Mouse (Mus musculus) E14TG2a.4 (cell line): ENCODE results near the gene Gpr3.

ENCODE experiments used
- CTCF ChIP-seq: conservative IDR thresholded peaks from 2 replicates; pipeline ENCODE4 v1.5.1; 2014; ENCODE audit warnings: low read length
- NANOG ChIP-seq: IDR thresholded peaks from 2 replicates; pipeline ENCODE4 v1.6.1; 2014; ENCODE audit warnings: borderline replicate concordance, low read length, mixed read lengths
- POU5F1 ChIP-seq: IDR thresholded peaks from 2 replicates; pipeline ENCODE4 v1.6.1; 2014; ENCODE audit warnings: low read length, borderline replicate concordance

- no peak for TF ChIP-seq POU5F1
- peak; percentile 56 for TF ChIP-seq CTCF
- no peak for TF ChIP-seq NANOG
These were observed 38.3 kb upstream of the Gpr3 start for GRCm38 (mm10) chr4:133250609-133251008.
